Comparison of ENCODE assay signal across 11 mouse cellular contexts in genomic region chr11:32364375-32364774, GRCm38 (mm10). TPM values are rescaled to one million over a fixed set of nuclear protein-coding genes. Genes with fewer than 3 reads are reported as not detected.
A peak's percentile ranks its signal among the peaks of the same experiment; 100 is the strongest.
DNase-seq lines count a peak whose midpoint lies in the region; ATAC-seq lines count a peak whose summit lies in the region.
"Had no signal": no experiment of that assay in that cellular context is flagged by ENCODE, and none has a peak within 500 bp of the region (broad histone marks: within the 10 kb centered on the region; RNA-seq: fewer than 3 reads in every experiment).

No protein-coding gene starts in this region.

- H3K4me2 ChIP-seq in embryonic facial prominence, embryonic 11.5 days (ENCODE audit: low read depth, low read length) = no peak overlapping the region
- H3K4me2 ChIP-seq in hindbrain, embryonic 13.5 days = no peak overlapping the region
- H3K4me2 ChIP-seq in midbrain, embryonic 15.5 days = no peak overlapping the region

- H3K27ac ChIP-seq in heart, embryonic 10.5 days = no peak overlapping the region
- 0 out of 2 replicates have a peak overlapping the region, but pooled peaks have one; percentile 20 for H3K27ac ChIP-seq in embryonic facial prominence, embryonic 11.5 days (replicated peaks; ENCODE audit: low read depth, low read length)
- peak overlapping the region; percentile 82 for H3K27ac ChIP-seq in hindbrain, embryonic 13.5 days
- H3K27ac ChIP-seq in midbrain, embryonic 15.5 days = 0 out of 2 replicates have a peak overlapping the region, but pooled peaks have one; percentile 62

- no peaks in the 10 kb centered on the region for H3K9me3 ChIP-seq in heart, embryonic 10.5 days
- H3K9me3 ChIP-seq in embryonic facial prominence, embryonic 11.5 days (replicated peaks; ENCODE audit: control insufficient read depth, low read length) = no peaks in the 10 kb centered on the region
- H3K9me3 ChIP-seq in hindbrain, embryonic 13.5 days = no peaks in the 10 kb centered on the region
- H3K9me3 ChIP-seq in midbrain, embryonic 15.5 days = no peaks in the 10 kb centered on the region

- no peaks in the 10 kb centered on the region for H3K27me3 ChIP-seq in heart, embryonic 10.5 days (ENCODE audit: insufficient read depth, poor library complexity, severe bottlenecking)
- H3K27me3 ChIP-seq in embryonic facial prominence, embryonic 11.5 days (ENCODE audit: control insufficient read depth, insufficient read depth, low read length) = no peaks in the 10 kb centered on the region
- no peaks in the 10 kb centered on the region for H3K27me3 ChIP-seq in hindbrain, embryonic 13.5 days
- no peaks in the 10 kb centered on the region for H3K27me3 ChIP-seq in midbrain, embryonic 15.5 days (replicated peaks)
- H3K27me3 ChIP-seq: CH12.LX had no signal

- WGBS in heart, embryonic 10.5 days = 75% methylated on average over 7 of the region's 7 CpGs
- 51% methylated on average over 7 of the region's 7 CpGs for WGBS in embryonic facial prominence, embryonic 11.5 days
- 82% methylated on average over 7 of the region's 7 CpGs for WGBS in hindbrain, embryonic 13.5 days
- WGBS in midbrain, embryonic 15.5 days = 84% methylated on average over 7 of the region's 7 CpGs

- no peak for ATAC-seq in embryonic facial prominence, embryonic 11.5 days (replicated peaks; ENCODE audit: insufficient number of reproducible peaks, low FRiP score, low TSS enrichment, low read depth)
- no peak for ATAC-seq in hindbrain, embryonic 13.5 days (ENCODE audit: low FRiP score)
- ATAC-seq in midbrain, embryonic 15.5 days (replicated peaks) = no peak

- peak; percentile 65 to 80 for DNase-seq in heart, adult 18-20 months
- no peak for DNase-seq in heart, embryonic 10.5 days (ENCODE audit: low spot score)
- peak; percentile 30 for DNase-seq in embryonic facial prominence, embryonic 11.5 days (ENCODE audit: low spot score)
- DNase-seq in embryo, embryonic 10.5 days (ENCODE audit: low spot score) = no peak
- no peak for DNase-seq in B cell, adult 2 months
- DNase-seq in right cerebral cortex, postnatal 4 days = no peak
- DNase-seq: adrenal gland, adult 2 months; kidney, adult 8-10 months had no signal

- H3K4me1 ChIP-seq in heart, embryonic 10.5 days = peaks cover 71% of the 10 kb centered on the region
- no peaks in the 10 kb centered on the region; the same call in 1 of the 2 replicates for H3K4me1 ChIP-seq in embryonic facial prominence, embryonic 11.5 days (ENCODE audit: control insufficient read depth, insufficient read depth, low read length)
- peaks cover 41% of the 10 kb centered on the region for H3K4me1 ChIP-seq in hindbrain, embryonic 13.5 days (replicated peaks)
- peaks cover 18% of the 10 kb centered on the region for H3K4me1 ChIP-seq in midbrain, embryonic 15.5 days

- H3K36me3 ChIP-seq in heart, embryonic 10.5 days = peaks cover 8% of the 10 kb centered on the region
- no peaks in the 10 kb centered on the region for H3K36me3 ChIP-seq in embryonic facial prominence, embryonic 11.5 days (replicated peaks; ENCODE audit: control insufficient read depth, insufficient read depth, low read depth, low read length)
- H3K36me3 ChIP-seq in hindbrain, embryonic 13.5 days = 0 out of 2 replicates have a peak, but pooled peaks cover 3% of the 10 kb centered on the region
- H3K36me3 ChIP-seq in midbrain, embryonic 15.5 days (replicated peaks) = no peaks in the 10 kb centered on the region

- no peak overlapping the region for H3K9ac ChIP-seq in embryonic facial prominence, embryonic 11.5 days (replicated peaks; ENCODE audit: low read length)
- H3K9ac ChIP-seq in hindbrain, embryonic 13.5 days = no peak overlapping the region
- H3K9ac ChIP-seq in midbrain, embryonic 15.5 days = no peak overlapping the region

- no peak overlapping the region for H3K4me3 ChIP-seq in heart, embryonic 10.5 days
- no peak overlapping the region for H3K4me3 ChIP-seq in embryonic facial prominence, embryonic 11.5 days (ENCODE audit: low read depth, low read length)
- H3K4me3 ChIP-seq in hindbrain, embryonic 13.5 days = no peak overlapping the region
- H3K4me3 ChIP-seq in midbrain, embryonic 15.5 days = no peak overlapping the region

RNA-seq across cellular contexts. Expression of gene Sh3pxd2b, which starts 16.8 kb away (rescaled TPM):
- 1 to 10 TPM; 5.9 to 6.1 TPM for total RNA-seq in heart, adult 18-20 months (2021)
- 14.9 and 16.8 TPM in 2 replicates for polyA plus RNA-seq in heart, embryonic 10.5 days (2016; fragmentation: Nextera tagmentation; extraction: Ambion mirVana)
- 17.2 and 18.0 TPM in 2 replicates for polyA plus RNA-seq in embryonic facial prominence, embryonic 11.5 days (2014; fragmentation: Nextera tagmentation; extraction: Ambion mirVana)
- 21.3 and 23.1 TPM in 2 replicates for polyA plus RNA-seq in hindbrain, embryonic 13.5 days (2015; fragmentation: Nextera tagmentation; extraction: Ambion mirVana)
- 26.1 and 27.0 TPM in 2 replicates for polyA plus RNA-seq in midbrain, embryonic 15.5 days (2015; fragmentation: Nextera tagmentation; extraction: Ambion mirVana)

Comparison
In these comparisons a context has a peak if more than half of its experiments do, and no peak if none do; other contexts are left out.
1. DNase-seq: peak in heart, adult 18-20 months (2 of 2) and embryonic facial prominence, embryonic 11.5 days (single experiment); none in heart, embryonic 10.5 days (single experiment), embryo, embryonic 10.5 days (single experiment), B cell, adult 2 months (0 of 2) and right cerebral cortex, postnatal 4 days (single experiment).